Mouse (Mus musculus) ES-Bruce4 (cell line): Measurements from ENCODE around the gene Hps6. TPM values are rescaled to one million over a fixed set of nuclear protein-coding genes. Genes with fewer than 3 reads are reported as not detected.
A peak's percentile ranks its signal among the peaks of the same experiment; 100 is the strongest.

Experiments used
- H3K27ac ChIP-seq: 2 replicates; pipeline ENCODE4 v1.5.1; 2012; ENCODE audit warnings: low read length, inconsistent platforms; ENCODE audit not compliant: insufficient read depth
- H3K27me3 ChIP-seq: 2 replicates; pipeline ENCODE4 v1.6.1; 2012; ENCODE audit warnings: mild to moderate bottlenecking, low read length, inconsistent platforms; ENCODE audit not compliant: control insufficient read depth, poor library complexity, insufficient read depth, severe bottlenecking
- H3K36me3 ChIP-seq: 2 replicates; pipeline ENCODE4 v1.6.1; 2012; ENCODE audit warnings: inconsistent platforms, mild to moderate bottlenecking, low read length, moderate library complexity; ENCODE audit not compliant: control insufficient read depth, poor library complexity, insufficient read depth, severe bottlenecking
- H3K4me1 ChIP-seq: one replicate; pipeline ENCODE4 v1.8.1; 2011; ENCODE audit warnings: low read length; ENCODE audit not compliant: control insufficient read depth, insufficient read depth
- H3K4me3 ChIP-seq: 2 replicates; pipeline ENCODE4 v1.5.1; 2011; ENCODE audit warnings: low read depth, mild to moderate bottlenecking, low read length
- H3K9ac ChIP-seq: 2 replicates; pipeline ENCODE4 v1.6.1; 2012; ENCODE audit warnings: low read depth, mild to moderate bottlenecking, inconsistent platforms; ENCODE audit not compliant: poor library complexity, severe bottlenecking
- H3K9me3 ChIP-seq: replicated peaks from 2 replicates; pipeline ENCODE4 v1.6.1; 2012; ENCODE audit warnings: mild to moderate bottlenecking, low read length, inconsistent platforms; ENCODE audit not compliant: control insufficient read depth, poor library complexity, insufficient read depth, severe bottlenecking
- CTCF ChIP-seq: IDR thresholded peaks from one replicate; pipeline ENCODE4 v1.8.1; 2011; ENCODE audit warnings: low read depth, low read length
- EP300 ChIP-seq: IDR thresholded peaks from 2 replicates; pipeline ENCODE4 v1.6.1; 2011; ENCODE audit warnings: low read depth, low read length; ENCODE audit not compliant: insufficient read depth
- POLR2A ChIP-seq: IDR thresholded peaks from one replicate; pipeline ENCODE4 v1.8.1; 2011; ENCODE audit warnings: low read length; ENCODE audit not compliant: insufficient read depth
- polyA plus RNA-seq: library from polyadenylated mRNA; stranded (reverse); fragments of >200 nt; gene quantifications from 2 replicates; pipeline ENCODE4 v1.2.4, GENCODE M21; 2011; ENCODE audit warnings: low read depth; ENCODE audit not compliant: missing spikeins, insufficient read depth, insufficient read length

Gene Hps6
- polyA plus RNA-seq, 1 experiment, result 3.1 TPM

DNA sequence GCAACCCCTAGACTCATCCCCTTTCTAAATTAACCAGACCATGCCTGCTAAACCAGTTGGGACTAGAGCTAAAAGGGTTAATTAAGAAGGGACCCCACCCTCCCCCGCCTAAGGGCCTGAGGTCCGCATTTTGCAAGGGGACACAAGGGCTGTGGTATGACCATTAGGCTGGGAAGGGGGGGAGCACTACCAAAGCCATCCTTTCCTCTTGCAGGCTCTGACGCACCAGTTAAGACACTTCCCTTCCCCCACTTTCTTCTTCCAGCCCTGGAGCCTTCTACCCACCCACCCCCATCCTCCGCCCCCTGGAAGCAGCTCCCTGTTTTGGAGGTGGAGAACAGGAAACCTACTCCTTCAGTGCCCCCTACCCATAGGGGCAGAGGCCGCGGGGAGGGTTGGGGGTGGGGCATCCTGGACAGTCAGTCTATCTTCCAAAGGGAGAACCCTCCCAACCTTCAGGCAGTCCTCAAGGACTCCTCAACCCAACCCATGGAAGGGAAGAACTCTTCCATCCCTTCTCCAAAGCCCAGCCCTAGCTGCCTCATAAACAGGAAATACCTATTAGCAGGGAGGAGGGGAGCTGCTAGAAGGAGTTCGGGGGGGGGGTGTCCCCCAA, 42.5 kb downstream of the Hps6 start:
- Histone ChIP-seq H3K4me3 (peak overlapping the region; percentile 95), H3K4me1 (peaks cover 11% of the 10 kb centered on the region), H3K9ac (peak overlapping the region; percentile 99)

DNA sequence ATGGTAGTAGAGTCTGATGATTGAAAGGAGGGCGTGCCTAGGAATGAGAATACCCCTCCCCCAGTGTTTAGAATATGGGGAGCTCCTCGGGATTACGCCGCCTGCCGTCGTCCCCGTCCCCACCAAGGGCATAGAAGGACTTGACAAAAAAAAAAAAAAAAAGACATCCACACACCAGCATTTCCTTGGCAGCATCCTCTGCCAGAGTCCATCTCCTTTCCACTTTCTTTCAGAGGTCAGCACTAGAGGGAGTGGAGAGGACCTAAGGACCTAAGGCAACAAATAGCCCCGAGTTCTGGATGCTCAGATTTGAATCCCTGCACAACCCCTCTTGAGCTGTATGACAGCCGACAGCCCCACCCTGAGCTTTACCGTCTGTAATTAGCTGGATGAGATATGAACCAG, 43.3 kb downstream of the Hps6 start:
- Histone ChIP-seq H3K27ac (peak overlapping the region; percentile 99), H3K4me1 (peaks cover 8% of the 10 kb centered on the region), H3K36me3 (no peaks in the 10 kb centered on the region), H3K27me3 (no peaks in the 10 kb centered on the region), H3K9me3 (no peaks in the 10 kb centered on the region), H3K4me3 (0 out of 2 replicates have a peak overlapping the region, but pooled peaks have one; percentile 20), H3K9ac (peak overlapping the region; percentile 99; the same call in 1 of the 2 replicates)
- TF ChIP-seq EP300 (0 out of 2 replicates have a peak, but pooled peaks have one; percentile 8), CTCF (no peak), POLR2A (no peak)

More for the DNA sequence above, 42.5 kb downstream of the Hps6 start:
- H3K27ac ChIP-seq, result peak overlapping the region; percentile 99
- H3K27me3 ChIP-seq, result no peaks in the 10 kb centered on the region
- no peaks in the 10 kb centered on the region for H3K9me3 ChIP-seq
- H3K36me3 ChIP-seq, result no peaks in the 10 kb centered on the region
- TF ChIP-seq EP300, result no peak; the same call in 1 of the 2 replicates
- TF ChIP-seq POLR2A, result no peak
- TF ChIP-seq CTCF, result no peak

DNA sequence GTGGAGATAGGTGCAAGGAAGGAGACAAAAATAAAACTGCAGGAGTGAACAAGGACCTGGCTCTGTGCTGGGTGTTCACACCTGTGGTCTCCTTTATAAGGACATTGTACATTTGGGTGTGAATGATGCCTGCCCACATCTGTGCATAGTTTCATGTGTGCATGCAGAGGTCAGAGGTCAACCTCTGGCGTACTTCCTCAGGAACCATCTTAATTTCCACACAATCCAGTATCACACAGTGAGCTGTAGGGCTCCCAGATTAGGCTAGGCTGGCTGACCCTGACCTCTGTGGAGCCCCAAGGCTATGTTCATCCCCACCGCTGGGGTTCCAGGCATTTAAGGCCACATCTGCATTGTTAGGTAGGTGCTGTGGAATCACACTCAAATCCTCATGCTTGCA, 44.1 kb downstream of the Hps6 start:
- no peak overlapping the region for H3K9ac ChIP-seq
- H3K4me3 ChIP-seq, result no peak overlapping the region
- no peaks in the 10 kb centered on the region for H3K36me3 ChIP-seq
- H3K27ac ChIP-seq, result peak overlapping the region; percentile 99
- H3K27me3 ChIP-seq, result no peaks in the 10 kb centered on the region
- no peak for TF ChIP-seq CTCF
- no peak for TF ChIP-seq POLR2A
- no peaks in the 10 kb centered on the region for H3K9me3 ChIP-seq
- H3K4me1 ChIP-seq, result peaks cover 8% of the 10 kb centered on the region

DNA sequence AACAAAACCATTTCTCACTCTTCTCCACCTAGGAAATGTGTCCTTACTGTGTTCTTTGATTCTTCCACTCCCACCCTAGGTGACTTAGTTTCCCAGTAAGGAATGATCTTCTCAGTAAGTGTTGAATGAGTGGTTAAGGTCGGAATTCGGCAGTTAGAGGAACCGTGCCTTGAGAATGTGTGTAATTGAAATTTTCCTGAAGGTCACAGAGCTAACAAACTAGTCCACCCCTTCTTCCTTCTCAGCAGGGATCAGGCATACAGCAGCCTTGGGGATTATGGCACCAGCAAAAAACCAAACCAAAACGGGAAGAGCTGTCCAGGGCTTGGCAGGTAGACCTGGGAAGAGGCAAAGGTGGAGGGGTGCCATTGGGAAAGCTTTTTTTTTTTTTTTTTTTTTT, 45.8 kb downstream of the Hps6 start:
- Histone ChIP-seq H3K27me3 (no peaks in the 10 kb centered on the region), H3K4me1 (peaks cover 8% of the 10 kb centered on the region), H3K9ac (no peak overlapping the region), H3K9me3 (no peaks in the 10 kb centered on the region), H3K27ac (peak overlapping the region; percentile 45), H3K36me3 (no peaks in the 10 kb centered on the region), H3K4me3 (no peak overlapping the region)
- no peak for TF ChIP-seq EP300
- no peak for TF ChIP-seq CTCF
- no peak for TF ChIP-seq POLR2A

DNA sequence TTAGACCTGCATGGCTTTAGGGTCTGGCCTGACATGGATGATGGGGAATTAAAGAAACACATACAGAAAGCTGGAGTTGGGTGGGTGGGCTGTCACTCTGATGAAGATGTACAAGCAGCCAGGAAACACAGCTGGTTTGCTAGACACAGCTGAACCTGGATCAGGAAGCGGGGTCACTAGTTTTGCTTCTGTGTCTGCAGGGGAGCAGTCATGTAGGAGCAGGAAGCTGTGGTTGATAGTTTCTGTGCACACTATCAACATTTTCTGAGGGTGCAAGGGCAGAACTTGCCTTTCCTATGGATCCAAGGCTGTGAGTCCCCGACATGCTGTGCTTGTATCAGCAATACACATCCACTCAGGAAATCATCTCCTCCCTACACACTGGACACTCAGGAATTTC, 47.2 kb downstream of the Hps6 start:
- Histone ChIP-seq H3K9ac (no peak overlapping the region), H3K9me3 (no peaks in the 10 kb centered on the region), H3K27me3 (no peaks in the 10 kb centered on the region), H3K36me3 (no peaks in the 10 kb centered on the region), H3K4me1 (peaks cover 8% of the 10 kb centered on the region), H3K27ac (no peak overlapping the region), H3K4me3 (no peak overlapping the region)
- TF ChIP-seq CTCF (no peak), POLR2A (no peak), EP300 (no peak)

Other genes with a start within 250 kb of the Hps6 start
- 177 and 181 TPM in 2 replicates for gene Mgea5, start 219.7 kb upstream of the Hps6 start, polyA plus RNA-seq
- gene Kcnip2, start 187.4 kb upstream of the Hps6 start, polyA plus RNA-seq, result 3.1 and 4.2 TPM in 2 replicates
- 17.1 and 18.6 TPM in 2 replicates for gene Armh3, start 5.0 kb upstream of the Hps6 start, polyA plus RNA-seq
- gene Pprc1, start 41.4 kb downstream of the Hps6 start, polyA plus RNA-seq, result 114 and 141 TPM in 2 replicates
- 146 and 155 TPM in 2 replicates for gene Ldb1, start 41.7 kb downstream of the Hps6 start, polyA plus RNA-seq
- 157 and 164 TPM in 2 replicates for gene Nolc1, start 72.4 kb downstream of the Hps6 start, polyA plus RNA-seq
- gene Elovl3, start 128.4 kb downstream of the Hps6 start, polyA plus RNA-seq, result not detected in 2 replicates
- gene Pitx3, start 144.8 kb downstream of the Hps6 start, polyA plus RNA-seq, result not detected in 2 replicates
- 51.5 and 58.5 TPM in 2 replicates for gene Gbf1, start 149.0 kb downstream of the Hps6 start, polyA plus RNA-seq